Mouse (Mus musculus) ovary, adult 18-20 months (tissue): ENCODE measurements around the gene Arf3.

Experiments
- DNase-seq: peaks from one replicate; pipeline ENCODE4 v3.0.0; 2022; ENCODE audit warnings: low spot score, mixed read lengths

Arf3 gene

DNA sequence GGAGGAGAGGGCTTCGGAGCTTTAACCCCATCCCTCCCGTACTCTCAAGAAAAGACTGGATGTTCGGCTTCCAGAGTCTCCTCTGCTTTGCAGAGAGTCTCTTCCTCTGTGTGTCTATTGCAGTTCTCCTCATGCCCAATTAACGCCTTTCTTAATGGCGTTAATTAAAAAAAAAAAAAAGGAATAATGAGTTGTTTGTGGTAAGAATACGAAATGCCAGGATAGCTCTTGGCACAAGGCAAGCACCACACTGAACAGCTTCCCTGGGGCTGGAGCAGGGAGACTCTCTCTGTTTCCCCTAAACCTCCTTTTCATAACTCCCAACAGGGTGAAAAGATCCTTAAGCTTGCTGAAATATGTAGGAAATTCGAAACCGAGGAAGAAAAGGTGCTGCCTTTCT, 40.8 kb downstream of the Arf3 start:
- DNase-seq: no peak

DNA sequence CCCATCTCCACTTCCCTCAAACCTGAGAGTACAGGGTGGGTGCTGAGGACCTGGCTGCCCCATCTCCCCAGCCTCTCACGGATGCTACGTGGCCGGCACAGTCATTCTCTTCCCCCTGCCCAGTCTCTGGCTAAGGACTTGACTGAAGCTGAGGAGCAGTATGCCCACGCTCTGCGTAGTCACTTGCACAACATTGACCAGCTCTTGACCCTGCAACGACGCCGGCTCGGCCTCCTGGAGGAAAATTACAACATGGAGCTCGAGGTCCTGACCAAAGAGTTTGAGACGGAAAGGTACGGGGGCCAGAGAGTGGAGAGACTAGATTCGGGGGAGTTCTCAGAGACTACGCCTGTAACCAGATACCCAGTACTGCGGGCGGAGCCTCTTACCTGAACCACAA, 45.7 kb downstream of the Arf3 start:
- DNase-seq: no peak

DNA sequence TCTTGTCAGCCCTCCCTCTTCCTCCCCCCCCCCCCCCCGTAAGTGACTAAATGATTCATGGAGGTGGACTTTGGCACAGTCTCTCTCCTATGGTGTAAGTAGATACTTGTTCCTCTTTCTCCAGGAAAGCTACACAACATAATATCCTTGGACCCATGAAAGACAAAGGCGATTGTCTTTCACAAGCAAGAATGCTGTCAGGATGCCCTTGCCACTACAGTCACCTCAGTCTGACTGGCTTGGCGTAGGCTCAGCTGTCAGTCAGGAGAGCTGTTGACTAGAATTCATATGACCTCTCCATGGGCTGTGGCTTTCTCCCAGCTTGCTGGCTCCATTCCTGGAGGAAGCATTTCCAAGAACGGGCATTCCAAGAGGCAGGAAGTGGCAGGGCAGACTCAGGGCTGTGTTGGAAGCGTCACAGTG, 48.8 kb downstream of the Arf3 start:
- no peak for DNase-seq

DNA sequence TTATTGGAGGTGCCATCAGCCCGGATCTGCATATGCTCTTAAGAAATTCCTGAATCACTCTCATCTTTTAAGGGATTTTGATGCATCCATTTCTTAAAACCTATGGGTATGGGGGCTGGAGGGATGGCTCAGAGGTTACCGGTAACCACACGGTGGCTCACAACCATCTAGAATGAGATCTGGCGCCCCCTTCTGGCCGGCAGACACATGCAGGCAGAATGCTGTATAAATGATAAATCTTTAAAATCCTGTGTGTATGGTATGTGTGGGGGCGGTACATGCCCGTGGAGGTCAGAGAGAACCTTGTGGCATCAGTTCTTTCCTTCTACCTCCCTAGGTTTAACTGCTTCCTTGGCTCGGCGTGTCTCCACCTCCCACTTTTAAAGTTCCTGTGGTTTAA, 52.6 kb downstream of the Arf3 start:
- DNase-seq: peak; percentile 28

DNA sequence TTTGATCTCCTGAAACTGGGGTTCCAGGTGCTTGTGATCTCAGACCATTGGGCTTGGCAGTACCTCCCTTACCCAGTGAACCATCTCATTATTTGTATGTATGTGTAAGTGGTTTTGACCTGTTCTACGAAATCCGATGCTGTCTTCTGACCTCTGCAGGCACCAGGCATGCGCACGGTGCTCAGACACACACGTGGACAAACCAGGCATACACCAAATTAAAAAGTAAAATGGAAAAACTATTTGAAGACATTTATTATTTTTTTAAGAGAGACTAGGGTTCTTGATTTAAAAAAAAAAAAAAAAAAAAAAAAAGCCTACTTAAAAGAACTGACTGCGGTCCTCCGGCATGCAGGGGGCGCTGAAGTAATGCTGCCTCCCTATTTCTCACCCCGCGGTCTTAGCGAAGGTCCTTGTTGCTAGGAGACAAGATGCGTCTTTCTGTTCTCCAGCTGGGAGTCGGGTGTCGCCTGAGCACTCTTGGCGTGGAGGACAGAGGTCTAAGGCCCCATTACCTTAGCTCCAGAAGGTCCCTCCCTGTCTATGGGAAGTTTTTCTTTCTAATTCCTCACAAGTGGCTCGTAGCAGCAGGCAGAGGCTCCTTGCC, 55.1 kb downstream of the Arf3 start, which contains the start of gene Ccdc65:
Gene Ccdc65 (plus strand): TSS at position 442 of the 607 bp plus-strand sequence.
- DNase-seq: peak; percentile 73

DNA sequence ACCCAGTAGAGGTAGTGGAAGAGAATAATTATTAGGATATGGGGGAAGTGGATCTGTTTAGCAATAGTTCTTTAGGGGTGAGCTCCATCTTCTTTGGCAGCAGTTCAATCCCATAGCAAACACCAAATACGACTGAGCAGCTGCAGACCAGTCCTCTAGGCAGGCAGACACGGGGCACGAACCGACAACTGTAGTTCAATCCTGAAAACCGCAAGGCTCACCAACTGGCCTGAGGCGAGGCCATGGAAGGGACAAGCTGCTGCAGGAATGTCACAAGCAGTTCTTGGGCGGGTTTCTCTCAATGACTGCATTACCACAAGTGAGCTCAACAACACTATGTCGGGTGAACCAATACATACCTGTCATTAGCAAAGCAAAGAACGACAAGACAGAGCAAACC, 58.7 kb downstream of the Arf3 start:
- no peak for DNase-seq

DNA sequence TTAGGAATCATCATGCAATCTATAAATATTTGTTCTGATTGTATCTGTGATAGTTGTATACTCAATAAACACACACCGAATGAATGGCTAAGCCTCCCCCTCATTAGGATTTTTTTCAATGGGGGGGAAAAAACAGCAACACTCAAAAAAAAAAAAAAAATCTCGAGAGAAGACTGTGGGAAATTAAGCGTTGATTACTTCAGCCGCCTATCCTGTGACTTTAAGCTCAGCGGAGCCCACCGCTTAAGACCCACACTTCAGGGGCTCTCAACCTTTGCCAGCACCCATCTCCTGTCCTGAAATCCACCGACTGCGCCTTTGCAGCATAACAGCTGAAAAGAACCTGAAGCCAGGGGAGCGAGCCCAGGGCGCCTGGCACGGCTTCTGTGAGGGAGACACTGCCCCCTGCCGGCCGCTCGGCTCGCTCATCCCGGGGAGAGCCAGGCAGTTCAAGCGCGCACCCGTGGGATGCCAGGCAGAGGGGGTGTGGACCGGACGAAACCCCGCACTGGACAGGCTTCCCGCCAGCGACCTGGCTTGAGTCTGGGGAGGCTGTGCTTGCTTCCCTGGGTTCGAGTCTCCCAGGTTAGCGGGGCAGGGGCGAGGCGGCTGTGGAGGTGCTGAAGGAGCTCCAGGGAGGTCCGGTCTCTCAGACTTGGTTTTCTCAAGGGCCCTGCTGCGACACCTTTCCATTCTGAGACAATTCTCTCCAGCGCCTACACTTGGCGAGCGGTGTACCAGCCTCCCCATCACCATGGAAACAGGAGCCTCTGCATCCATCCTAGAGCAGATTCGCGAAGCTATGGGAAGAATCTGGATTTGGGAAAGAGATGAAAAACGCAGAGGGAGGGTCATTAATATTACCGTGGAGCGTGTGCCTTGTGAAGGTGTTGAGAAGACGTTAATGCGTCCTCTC, 63.6 kb downstream of the Arf3 start:
- DNase-seq: peak; percentile 60

DNA sequence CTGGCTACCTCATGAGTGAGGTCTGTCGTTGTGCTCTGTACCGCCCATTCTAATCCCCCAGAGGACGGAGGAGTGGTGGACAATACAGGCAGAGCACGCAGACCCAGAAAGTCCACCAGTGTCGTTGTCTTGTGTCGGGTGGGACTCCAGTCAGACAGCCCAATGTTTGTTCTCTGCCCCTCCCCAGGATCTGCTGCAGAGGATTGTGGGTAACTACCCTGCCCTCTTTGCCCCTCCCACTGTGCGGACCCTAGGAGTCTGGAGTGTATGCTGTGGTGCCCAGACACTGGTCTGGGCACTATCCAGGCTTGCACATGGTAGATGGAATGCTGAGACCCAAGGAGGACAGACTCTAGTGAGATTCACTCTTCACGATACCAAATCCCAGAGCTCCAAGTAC, 66.8 kb downstream of the Arf3 start:
- no peak for DNase-seq

DNA sequence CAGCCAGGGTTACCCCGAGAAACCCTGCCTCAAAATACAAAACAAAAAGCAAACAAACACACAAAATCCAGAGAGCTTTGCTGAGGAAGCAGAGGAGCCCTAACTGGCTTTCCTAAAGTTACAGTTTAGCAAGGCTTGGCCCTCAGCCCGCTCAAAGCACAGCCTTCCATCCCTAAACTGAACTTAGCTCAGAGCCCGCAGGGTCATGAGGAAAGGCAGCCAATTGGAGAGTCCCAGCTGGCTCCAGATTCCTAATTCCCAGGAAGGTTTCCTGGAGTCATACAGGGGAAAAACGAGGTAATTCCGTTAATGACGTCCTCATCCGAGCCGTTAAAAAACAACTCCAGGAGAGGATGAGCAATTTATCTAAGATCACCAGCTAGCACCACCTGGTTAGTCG, 67.3 kb downstream of the Arf3 start:
- no peak for DNase-seq

DNA sequence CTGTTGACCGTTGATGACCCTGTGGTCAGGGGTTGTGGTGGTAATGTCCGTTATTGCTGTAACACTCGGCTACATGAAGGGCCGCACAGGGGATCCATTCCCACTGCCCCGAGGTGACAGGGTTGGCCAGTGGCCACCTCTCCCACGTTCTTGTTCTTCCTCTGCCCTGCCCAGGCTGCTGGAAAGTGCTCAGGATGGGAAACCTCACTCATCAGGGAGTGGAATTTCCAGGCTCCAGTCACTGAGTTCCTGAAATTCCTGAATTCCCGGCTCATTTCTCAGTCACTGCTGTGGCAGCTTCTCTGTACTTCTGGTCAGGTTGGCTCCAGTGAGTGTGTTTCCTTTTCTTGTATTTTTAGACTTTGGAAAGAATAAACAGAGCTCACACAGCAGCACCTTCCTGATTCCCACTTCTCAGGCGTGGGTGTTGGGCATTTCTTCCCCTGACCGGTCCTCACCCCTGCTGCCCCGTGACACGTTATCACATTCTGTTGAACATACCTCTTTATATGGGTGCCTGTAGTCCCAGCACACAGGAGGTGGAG, 70.8 kb downstream of the Arf3 start:
- no peak for DNase-seq

DNA sequence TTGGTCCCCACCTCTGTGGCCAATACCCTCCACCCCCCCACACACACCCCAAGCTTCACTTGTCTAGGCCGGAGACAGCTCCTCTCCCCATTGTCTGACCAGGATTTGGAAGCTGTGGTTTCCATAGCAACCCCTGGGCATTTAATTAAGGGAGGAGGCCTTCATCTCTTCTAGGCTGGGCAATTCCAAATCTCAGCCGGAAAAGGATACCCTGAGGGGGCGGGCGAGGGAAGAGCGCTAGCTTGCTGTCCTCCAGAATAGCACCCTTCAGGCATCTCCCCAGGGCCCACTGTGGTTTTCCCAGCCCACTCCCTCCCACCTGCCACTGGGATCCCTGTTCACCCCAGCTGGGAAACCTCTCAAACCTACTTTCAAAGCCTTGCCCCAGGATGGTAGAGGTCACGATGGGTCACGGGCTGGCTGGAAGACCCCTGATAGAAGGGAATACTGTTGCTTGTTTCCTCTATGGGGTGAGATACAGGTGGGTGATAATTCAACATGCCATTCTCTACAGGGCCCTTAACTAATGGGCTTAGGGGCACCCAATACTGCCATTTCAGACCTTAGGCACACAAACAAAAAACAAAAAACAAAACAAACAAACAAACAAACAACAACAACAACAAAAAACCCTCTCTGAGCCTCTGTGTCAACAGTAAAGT, 71.4 kb downstream of the Arf3 start:
- DNase-seq: no peak

DNA sequence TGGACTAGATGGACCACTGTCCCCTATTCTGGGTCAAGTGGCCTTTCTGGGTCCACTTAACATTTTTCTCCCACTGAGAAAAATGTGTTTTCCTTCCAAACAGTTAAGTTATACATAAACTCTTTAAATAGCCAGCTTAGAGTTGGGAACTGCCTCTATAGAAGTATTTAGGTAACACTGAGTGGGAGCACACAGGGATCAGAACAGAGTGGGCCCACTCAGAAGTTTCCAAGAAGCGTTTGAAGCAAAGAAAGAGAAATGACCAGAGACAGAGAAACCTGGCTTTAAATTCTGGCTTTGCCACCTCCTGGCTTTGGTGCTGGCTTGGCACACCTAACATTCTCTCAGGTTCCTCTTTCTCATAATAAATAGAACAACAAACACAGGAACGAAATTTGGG, 73.3 kb downstream of the Arf3 start:
- no peak for DNase-seq
